Mouse (Mus musculus): Measurements from ENCODE around the gene Acox1.

DNA sequence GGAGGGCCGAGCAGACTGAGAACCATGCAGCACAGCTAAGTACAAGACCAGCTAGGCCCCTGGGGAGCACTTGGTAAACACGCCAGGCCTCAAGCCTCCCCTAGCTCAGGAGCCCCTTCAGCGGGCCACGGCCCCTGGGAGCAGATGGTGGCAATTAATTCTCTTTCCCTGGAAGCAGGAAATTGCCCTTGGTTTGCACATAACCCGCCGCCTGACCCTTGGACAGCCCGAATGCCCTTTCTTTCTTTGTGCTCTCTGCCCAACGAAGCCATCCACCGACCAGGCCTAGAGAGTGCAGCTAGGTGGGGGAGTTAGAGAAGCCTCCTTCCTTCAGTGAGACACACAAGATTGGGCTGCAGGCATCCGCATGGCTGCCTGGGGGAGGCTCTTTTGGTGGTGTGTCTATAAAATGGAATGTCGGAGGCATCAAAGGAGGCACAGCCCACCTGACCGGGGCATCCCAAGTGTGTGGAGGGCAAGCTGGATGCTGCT, 42.9 kb upstream of the Acox1 start:
- TF ChIP-seq CTCF (IDR thresholded peaks at IDR 0.05; ENCODE audit: low read depth) (no peak), EP300 (IDR thresholded peaks at IDR 0.05; ENCODE audit: low read depth) (no peak)

All from liver, postnatal 0 days (tissue).